Mouse (Mus musculus) C2C12 (cell line): ENCODE measurements at regions not wholly inside any gene's neighbourhood (a gene's known extent, or its start where the extent isn't known, plus 50 kb on each side); places are given as distances from the start of the nearest gene placed in this dataset.

Source experiments
- H3K27me3 ChIP-seq: one replicate; pipeline ENCODE4 v1.6.1; 2011; ENCODE audit not compliant: control insufficient read depth, insufficient read depth, insufficient read length
- H3K36me3 ChIP-seq: one replicate; pipeline ENCODE4 v1.6.1; 2011; ENCODE audit not compliant: control insufficient read depth, insufficient read depth
- H3K4me3 ChIP-seq: one replicate; pipeline ENCODE4 v1.5.1; 2011; ENCODE audit warnings: mild to moderate bottlenecking, control low read depth; ENCODE audit not compliant: poor library complexity, insufficient read depth, severe bottlenecking
- H3K79me2 ChIP-seq: one replicate; pipeline ENCODE4 v1.6.1; 2011; ENCODE audit not compliant: control insufficient read depth, insufficient read depth
- H3K79me3 ChIP-seq: one replicate; pipeline ENCODE4 v1.6.1; 2011; ENCODE audit warnings: low read depth, control low read depth
- H3ac ChIP-seq: one replicate; pipeline ENCODE3; 2011; ENCODE audit warnings: low read depth; ENCODE audit not compliant: control insufficient read depth, insufficient read length
- CEBPB ChIP-seq: IDR thresholded peaks from one replicate; pipeline ENCODE4 v1.6.1; 2011; ENCODE audit warnings: low read depth, mild to moderate bottlenecking, control low read depth, moderate library complexity
- CTCF ChIP-seq: IDR thresholded peaks from one replicate; pipeline ENCODE4 v1.5.1; 2011; ENCODE audit not compliant: control insufficient read depth, insufficient read depth, insufficient read length
- FOSL1 ChIP-seq: IDR thresholded peaks from one replicate; pipeline ENCODE4 v1.8.0; 2011; ENCODE audit warnings: mild to moderate bottlenecking, low read length; ENCODE audit not compliant: poor library complexity, insufficient read depth, severe bottlenecking
- MAX ChIP-seq: IDR thresholded peaks from one replicate; pipeline ENCODE4 v1.6.1; 2011; ENCODE audit warnings: mild to moderate bottlenecking, control low read depth
- MYOD1 ChIP-seq: IDR thresholded peaks from one replicate; pipeline ENCODE4 v1.6.1; 2011; ENCODE audit warnings: low read depth; ENCODE audit not compliant: control insufficient read depth, insufficient read length
- MYOG ChIP-seq: IDR thresholded peaks from one replicate; pipeline ENCODE4 v1.6.1; 2011; ENCODE audit not compliant: control insufficient read depth, insufficient read length; ENCODE audit errors: extremely low read depth
- USF1 ChIP-seq: IDR thresholded peaks from one replicate; pipeline ENCODE4 v1.6.1; 2011; ENCODE audit warnings: low read depth, mild to moderate bottlenecking, control low read depth, moderate library complexity

DNA sequence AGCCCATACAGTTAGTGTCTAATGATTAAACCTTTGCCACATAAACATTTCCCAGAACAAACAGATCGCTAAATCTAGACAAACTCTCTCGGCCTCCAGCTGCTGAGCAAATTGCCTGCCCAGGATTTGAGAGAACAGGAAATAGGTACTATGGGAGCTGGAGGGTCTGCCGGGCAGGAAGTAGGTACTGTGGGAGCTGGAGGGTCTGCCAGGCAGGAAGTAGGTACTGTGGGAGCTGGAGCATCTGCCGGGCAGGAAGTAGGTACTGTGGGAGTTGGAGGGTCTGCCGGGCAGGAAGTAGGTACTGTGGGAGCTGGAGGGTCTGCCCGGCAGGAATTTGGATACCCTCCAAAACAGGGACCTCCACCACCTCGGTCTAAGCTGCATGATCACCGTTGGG is 277.2 kb downstream of the Spry2 start:
- no peak for TF ChIP-seq USF1
- no peak for TF ChIP-seq FOSL1
- no peak for TF ChIP-seq MYOG
- TF ChIP-seq MAX, result no peak
- no peak for TF ChIP-seq CEBPB
- no peaks in the 10 kb centered on the region for H3K27me3 ChIP-seq

DNA sequence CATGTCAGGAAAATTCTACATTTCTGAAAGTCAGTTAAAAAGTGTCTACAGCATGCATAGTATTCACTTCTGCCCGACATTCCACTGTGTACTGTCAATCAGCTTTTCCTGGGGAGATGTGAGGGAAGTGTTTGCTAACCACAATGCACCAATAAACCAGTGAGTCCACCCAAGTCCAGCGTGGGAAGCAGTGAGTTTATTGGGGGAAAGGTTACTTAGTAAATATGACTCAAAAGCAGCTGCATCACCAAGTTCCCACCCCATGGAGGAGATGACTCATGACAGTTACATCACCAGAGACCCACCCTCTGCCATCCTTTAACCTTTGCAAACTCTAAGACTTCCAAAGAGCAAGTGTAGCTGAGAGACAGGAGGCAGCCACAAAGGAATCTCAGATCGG is 280.9 kb downstream of the Spry2 start:
- Histone ChIP-seq H3K4me3 (no peak overlapping the region), H3ac (no peak overlapping the region), H3K79me3 (no peaks in the 10 kb centered on the region), H3K36me3 (no peaks in the 10 kb centered on the region), H3K27me3 (no peaks in the 10 kb centered on the region), H3K79me2 (no peaks in the 10 kb centered on the region)
- TF ChIP-seq MYOG (no peak), FOSL1 (no peak), MYOD1 (peak; percentile 82), CEBPB (peak; percentile 31), MAX (no peak), USF1 (no peak), CTCF (no peak)

More for the DNA sequence above, 277.2 kb downstream of the Spry2 start:
- no peaks in the 10 kb centered on the region for H3K36me3 ChIP-seq
- no peaks in the 10 kb centered on the region for H3K79me3 ChIP-seq
- H3K4me3 ChIP-seq, result no peak overlapping the region
- H3K79me2 ChIP-seq, result no peaks in the 10 kb centered on the region
- H3ac ChIP-seq, result no peak overlapping the region

DNA sequence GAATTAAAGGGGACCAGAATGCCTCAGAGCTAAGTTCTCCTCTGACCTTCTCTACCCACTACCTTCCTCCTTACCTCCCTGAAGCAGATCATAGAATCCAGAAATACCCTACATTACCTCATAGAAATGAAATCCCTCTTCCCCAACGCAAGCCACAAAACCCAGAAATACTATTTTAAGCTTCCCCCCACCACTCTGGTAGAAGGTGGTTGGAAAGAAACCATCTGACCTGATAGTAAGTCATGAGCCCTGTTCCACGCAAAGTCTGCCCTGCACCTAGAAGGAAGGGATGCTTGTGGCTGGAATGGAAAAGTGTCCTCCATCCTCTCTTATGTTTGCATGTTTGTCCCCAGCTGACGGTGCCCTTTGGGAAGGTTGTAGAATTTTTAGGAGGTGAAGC is 283.8 kb downstream of the Spry2 start:
- no peaks in the 10 kb centered on the region for H3K79me2 ChIP-seq
- no peak overlapping the region for H3ac ChIP-seq
- H3K36me3 ChIP-seq, result no peaks in the 10 kb centered on the region
- H3K79me3 ChIP-seq, result no peaks in the 10 kb centered on the region
- TF ChIP-seq CTCF (no peak), MAX (no peak), CEBPB (no peak), FOSL1 (no peak), USF1 (no peak), MYOG (no peak), MYOD1 (no peak)
- no peaks in the 10 kb centered on the region for H3K27me3 ChIP-seq
- no peak overlapping the region for H3K4me3 ChIP-seq

DNA sequence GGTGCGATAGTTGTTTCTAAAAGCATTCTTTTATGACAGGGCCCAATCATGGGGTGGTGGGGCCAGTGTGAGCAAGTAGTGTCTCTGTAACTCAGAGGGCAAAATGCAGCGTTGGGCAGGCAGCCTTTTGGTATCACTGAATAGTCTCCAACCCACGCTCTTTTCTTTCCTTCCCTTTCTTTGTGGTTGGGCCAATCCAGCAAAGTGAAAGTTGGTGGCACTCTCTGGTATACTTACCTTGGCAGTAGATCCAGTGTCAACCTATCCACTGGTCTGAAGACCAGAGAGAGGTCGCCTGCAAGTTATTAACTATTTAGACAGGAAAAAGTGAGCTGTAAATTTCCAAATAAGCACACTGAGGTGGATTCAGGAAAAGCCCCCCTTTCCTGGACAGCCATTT is 287.8 kb downstream of the Spry2 start:
- no peaks in the 10 kb centered on the region for H3K27me3 ChIP-seq
- TF ChIP-seq USF1, result no peak
- no peak for TF ChIP-seq MYOG
- TF ChIP-seq CTCF, result no peak
- TF ChIP-seq MYOD1, result no peak
- no peak for TF ChIP-seq FOSL1
- TF ChIP-seq CEBPB, result no peak
- no peak for TF ChIP-seq MAX

DNA sequence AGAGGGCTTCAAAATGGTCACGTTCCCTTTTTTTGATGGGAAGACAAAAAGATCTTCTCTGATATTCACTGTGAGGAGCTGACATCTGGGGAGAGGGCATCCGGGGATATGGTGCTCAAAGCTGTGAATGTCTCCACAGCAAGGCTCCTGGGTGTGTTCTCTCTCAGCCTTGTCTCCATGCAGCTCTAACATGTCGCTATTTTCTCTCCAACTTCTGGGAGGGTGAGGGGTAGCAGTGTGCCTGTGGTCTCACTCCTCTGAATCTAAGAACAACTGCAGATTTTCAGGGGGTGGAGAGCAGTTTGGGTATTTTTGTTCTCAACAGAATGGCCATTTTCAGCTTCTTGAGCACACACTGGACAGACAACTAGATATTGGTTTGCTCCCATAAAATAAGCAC is 290.1 kb downstream of the Spry2 start:
- Histone ChIP-seq H3K79me3 (no peaks in the 10 kb centered on the region), H3K27me3 (no peaks in the 10 kb centered on the region), H3ac (no peak overlapping the region), H3K36me3 (no peaks in the 10 kb centered on the region), H3K4me3 (no peak overlapping the region), H3K79me2 (no peaks in the 10 kb centered on the region)
- TF ChIP-seq MYOD1 (no peak), CTCF (no peak), MAX (no peak), MYOG (no peak), CEBPB (no peak), USF1 (no peak), FOSL1 (no peak)

More for the DNA sequence above, 287.8 kb downstream of the Spry2 start:
- H3K79me2 ChIP-seq, result no peaks in the 10 kb centered on the region
- H3K79me3 ChIP-seq, result no peaks in the 10 kb centered on the region
- H3ac ChIP-seq, result no peak overlapping the region
- no peak overlapping the region for H3K4me3 ChIP-seq
- no peaks in the 10 kb centered on the region for H3K36me3 ChIP-seq

DNA sequence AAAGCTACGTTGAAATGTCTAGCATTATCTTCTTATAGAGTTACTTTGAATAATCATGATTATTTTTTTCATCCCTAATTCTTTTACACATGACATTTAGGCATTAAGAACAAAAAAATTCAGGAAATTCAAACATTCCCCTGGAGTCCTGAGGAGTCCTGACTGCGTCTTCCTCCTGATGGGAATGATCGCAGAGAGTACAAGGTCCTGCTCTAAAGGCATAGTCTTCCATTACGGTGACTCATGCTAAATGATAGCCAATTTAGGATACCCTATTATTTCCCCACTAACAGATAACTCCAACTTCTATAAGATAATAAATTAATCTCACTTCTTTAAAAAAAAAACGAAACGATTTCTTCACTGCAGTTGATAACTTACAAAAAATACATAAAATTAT is 292.2 kb downstream of the Spry2 start:
- TF ChIP-seq MYOD1, result no peak
- TF ChIP-seq CTCF, result no peak
- TF ChIP-seq CEBPB, result no peak
- TF ChIP-seq USF1, result no peak
- no peak for TF ChIP-seq MAX
- no peak for TF ChIP-seq FOSL1
- no peak for TF ChIP-seq MYOG
- Histone ChIP-seq H3ac (no peak overlapping the region), H3K4me3 (no peak overlapping the region)

More for the DNA sequence above, 292.2 kb downstream of the Spry2 start:
- no peaks in the 10 kb centered on the region for H3K79me2 ChIP-seq
- H3K79me3 ChIP-seq, result no peaks in the 10 kb centered on the region
- H3K27me3 ChIP-seq, result no peaks in the 10 kb centered on the region
- no peaks in the 10 kb centered on the region for H3K36me3 ChIP-seq
